Mouse (Mus musculus) colon, adult 2 months (tissue): ENCODE results near the gene Slc25a36. TPM values are rescaled to one million over a fixed set of nuclear protein-coding genes. Genes with fewer than 3 reads are reported as not detected.

Experiments used
- polyA plus RNA-seq: library from polyadenylated mRNA; depleted of rRNA; stranded (reverse); fragments of >200 nt; gene quantifications from 2 replicates; pipeline ENCODE4 v1.2.3, GENCODE M21; 2012; rRNA removed

Gene Slc25a36
- polyA plus RNA-seq = 9.5 TPM in 2 replicates

GRCm38 (mm10) chr9:97110571-97111390 is at the start of gene Slc25a36:
TSS of gene Slc25a36 (minus strand) at chr9:97111157.

Other genes starting within 250 kb of the Slc25a36 start
- 27.1 and 29.5 TPM in 2 replicates for gene Pxylp1, start 218.5 kb downstream of the Slc25a36 start, polyA plus RNA-seq
- gene Spsb4, start 92.3 kb downstream of the Slc25a36 start, polyA plus RNA-seq = 4.1 and 5.0 TPM in 2 replicates